Mouse (Mus musculus) heart, postnatal 25 days (tissue): ENCODE data around the gene Dennd1a. TPM values are rescaled to one million over a fixed set of nuclear protein-coding genes. Genes with fewer than 3 reads are reported as not detected.

Experiments
- DNase-seq: peaks from one replicate; pipeline ENCODE4 v3.0.0; 2022; ENCODE audit warnings: low spot score
- intact Hi-C: fragments of 180-260 bp; cut with DNase I; formaldehyde crosslinking; loops from one replicate; pipeline ENCODE4 v1.15.1; 2025
- total RNA-seq, 2 experiments: library from RNA; stranded (reverse); gene quantifications; 2 replicates each; pipeline ENCODE4 v1.2.3; 2021

The Dennd1a gene
- total RNA-seq, 2 experiments from 2014 or later = 23.8 to 24.9 TPM

DNA sequence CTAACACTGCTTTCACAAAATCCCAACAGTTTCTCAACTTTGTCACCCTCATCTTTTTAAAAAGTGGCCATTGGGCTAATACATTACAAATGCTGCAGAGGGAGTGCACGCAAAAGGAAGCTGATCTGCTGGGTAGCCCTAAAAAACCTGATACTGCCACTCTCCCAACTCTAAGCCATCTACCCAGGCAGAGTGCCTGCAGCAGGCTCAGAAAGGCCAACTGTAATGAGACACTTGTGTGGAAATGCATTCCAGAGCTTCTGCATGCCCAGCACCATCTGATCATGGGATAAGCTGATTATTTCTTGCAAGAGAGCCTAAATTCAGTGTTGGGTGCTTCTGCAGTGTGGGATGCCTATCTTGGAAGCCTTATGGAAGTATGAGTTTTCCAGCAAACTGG lies 49.6 kb downstream of the Dennd1a start:
- intact Hi-C loops = no loop called here
- DNase-seq = no peak

DNA sequence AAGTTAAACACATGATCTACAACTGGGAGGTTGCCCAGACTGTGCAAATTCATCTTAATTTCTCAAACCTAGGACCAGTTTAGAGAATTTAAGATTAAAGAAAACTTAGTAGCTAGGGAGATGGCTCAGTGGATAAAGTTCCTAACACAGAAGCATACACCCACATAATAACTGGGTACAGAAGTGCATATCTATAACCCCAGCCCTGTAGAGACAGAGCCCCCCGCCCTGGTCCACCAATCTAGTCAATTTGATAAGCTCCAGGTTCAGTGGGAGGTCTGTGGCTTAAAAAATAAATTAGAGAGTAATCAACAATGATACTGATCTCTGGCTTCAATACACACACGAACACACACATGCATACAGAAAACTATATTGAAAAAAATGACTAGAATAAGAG lies 51.6 kb downstream of the Dennd1a start:
- intact Hi-C loops = no loop called here
- DNase-seq = no peak

DNA sequence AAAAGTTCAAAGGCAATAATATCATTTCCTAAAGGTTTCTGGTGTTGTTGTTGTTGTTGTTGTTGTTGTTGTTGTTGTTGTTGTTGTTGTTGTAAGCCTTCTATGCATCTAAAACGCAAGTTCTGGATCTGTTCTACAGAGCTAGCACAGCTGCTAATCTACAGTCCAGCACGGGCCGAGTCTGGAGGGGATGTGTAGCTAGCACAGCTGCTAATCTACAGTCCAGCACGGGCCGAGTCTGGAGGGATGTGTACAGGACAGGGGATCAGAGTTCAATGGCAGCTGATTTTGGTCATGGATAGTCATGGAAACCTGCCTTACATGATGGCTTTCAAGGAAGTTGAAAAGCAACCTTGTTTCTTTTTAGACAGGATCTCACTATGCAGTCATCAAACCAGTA lies 57.3 kb downstream of the Dennd1a start:
- intact Hi-C loops = no loop called here
- DNase-seq = no peak

DNA sequence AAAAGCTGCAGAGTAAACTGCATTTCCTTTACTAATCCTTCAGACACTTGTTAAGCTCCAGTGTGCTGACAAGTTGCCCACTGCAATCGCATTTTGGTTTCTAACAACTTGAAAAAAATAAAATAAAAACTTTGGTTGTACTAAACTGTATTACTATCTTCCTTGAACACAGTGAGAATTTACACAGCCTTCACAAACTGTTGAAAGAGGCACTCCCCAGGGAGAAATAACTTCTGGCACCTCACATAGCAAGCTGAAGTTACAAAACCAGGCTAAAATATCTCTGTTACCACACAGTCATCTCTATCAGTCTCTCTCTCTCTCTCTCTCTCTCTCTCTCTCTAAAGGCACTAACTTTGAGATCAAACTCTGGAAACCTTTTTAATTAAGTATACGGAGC lies 63.4 kb downstream of the Dennd1a start:
- DNase-seq = peak; percentile 6
- intact Hi-C loops = no loop called here

DNA sequence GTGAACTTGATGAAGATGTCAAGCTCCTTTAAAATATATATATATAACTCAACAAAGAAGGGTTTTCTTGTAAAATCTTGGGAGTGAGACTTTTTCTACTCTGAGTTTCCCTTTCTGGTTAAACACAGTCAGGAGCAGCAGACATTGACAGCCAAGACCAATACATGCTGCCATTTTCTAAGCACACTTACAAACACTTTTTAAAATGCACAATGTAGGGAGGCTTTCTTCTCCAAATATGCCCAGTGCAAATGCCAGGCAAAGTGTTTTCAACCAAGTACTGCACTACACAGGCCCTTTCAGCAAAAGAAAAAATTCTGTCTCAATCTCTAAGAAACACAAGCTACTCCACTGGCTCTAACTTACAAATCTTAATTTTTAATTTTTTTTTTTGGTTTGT lies 65.7 kb downstream of the Dennd1a start:
- intact Hi-C loops = no loop called here
- no peak for DNase-seq

DNA sequence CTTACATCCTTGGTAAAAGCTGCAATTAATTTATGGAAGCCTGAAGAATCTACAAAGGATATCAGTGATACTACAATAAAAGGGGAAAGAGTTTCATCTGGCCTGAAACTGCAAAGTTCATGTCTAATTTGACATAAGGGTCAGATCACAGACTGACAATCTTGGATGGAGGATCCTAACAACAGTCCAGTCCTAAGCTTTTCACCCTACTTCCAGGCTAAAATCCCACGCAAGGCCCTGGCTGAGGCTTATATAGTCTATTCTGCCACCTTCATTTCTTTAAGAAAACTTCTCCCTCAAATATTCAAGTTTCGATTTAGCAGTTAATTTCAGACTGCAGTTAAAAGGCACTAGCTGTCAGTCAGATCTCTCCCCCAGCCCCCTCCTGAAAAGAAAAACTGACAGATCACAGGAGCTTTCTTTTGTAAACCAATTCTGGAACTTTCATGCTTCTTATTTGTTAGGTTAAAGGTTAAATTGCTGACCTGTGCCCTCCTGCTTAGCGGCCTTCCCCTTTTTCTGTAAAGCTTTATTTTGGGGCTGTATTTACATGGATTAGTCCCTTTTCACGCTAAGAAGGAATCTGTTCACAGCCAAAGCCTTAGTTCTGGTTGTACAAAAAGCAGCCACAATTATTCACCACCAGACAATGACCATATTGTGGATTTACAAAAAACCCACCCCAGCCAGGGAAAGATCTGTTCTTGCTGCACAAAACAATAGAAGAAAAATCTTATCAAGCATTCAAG lies 66.3 kb downstream of the Dennd1a start:
- intact Hi-C loops = no loop called here
- no peak for DNase-seq

DNA sequence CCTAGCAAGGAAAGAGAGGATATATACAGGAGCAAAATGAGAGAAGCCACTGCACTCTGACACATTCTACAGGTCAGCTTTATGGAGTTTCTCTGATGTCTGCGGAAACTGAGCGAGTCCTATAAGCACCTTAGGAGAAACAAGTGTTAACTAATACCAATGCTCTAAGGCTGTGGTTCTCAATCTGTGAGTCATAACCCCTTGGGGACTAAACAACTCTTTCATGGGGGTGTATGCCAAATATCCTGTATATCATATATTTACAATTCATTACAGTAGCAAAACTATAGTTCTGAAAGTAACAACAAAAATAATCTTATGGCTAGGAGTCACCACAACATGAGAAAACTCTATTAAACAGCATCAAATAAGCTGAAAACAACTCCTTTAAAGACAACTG lies 67.5 kb downstream of the Dennd1a start:
- DNase-seq = no peak
- intact Hi-C loops = no loop called here

DNA sequence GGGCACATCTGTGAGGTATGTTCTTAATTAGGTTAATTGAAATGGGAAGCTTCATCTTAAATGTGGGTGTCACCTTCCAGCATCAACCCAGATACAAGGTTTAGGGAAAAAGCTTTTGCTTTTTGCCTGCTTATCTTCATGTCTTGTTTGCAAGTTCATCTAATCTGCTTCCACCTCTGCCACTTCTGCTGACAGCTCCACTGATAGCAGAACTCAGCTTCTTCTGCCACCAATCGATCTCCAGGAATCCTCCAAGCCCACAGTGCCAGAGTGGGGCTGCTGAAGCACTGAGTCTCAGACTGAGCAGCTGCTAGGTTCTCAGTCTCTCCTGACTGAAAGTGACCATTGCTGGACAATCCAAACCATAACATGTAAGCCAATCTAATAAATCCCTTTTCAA lies 74.1 kb downstream of the Dennd1a start:
- no peak for DNase-seq

DNA sequence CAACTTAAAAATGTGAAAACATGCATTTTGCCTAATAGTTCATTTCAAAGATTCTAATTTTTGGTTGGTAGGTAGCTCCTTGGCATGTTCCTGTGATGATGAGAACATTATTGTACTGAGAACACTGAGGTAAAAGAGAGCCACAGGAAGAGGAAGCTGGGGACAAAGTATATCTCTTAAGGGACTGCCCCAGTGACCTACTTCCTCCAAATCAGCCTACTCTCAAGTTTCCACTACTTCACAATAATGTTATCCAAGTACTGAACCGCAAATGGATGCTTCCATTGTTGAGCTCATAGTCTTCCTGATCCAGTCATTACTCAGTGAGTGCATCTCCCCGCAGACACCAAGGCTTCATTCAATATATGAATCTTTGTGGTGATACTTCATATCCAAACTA lies 75.8 kb downstream of the Dennd1a start:
- intact Hi-C loops = no loop called here

More for the DNA sequence above, 74.1 kb downstream of the Dennd1a start:
- intact Hi-C loops = no loop called here

DNA sequence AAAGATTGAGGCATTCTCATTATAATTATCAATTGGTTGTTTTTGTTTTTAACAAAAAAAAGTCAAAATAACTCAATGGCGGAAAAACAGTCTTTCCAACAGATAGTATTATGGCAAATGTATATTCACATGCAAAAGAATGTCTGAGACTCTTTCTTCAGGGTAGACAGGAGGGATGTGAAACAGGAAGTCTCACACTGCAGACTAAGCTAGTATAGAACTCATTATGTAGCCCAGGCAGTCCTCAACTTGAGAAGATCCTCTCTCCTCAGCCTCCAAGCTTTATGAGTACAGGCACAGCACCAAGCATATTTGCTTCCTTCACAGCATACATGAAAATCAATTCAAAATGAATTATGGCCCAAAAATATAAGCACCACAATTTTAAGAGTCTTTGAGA lies 79.4 kb downstream of the Dennd1a start:
- intact Hi-C loops = no loop called here

More for the DNA sequence above, 75.8 kb downstream of the Dennd1a start:
- DNase-seq = no peak

DNA sequence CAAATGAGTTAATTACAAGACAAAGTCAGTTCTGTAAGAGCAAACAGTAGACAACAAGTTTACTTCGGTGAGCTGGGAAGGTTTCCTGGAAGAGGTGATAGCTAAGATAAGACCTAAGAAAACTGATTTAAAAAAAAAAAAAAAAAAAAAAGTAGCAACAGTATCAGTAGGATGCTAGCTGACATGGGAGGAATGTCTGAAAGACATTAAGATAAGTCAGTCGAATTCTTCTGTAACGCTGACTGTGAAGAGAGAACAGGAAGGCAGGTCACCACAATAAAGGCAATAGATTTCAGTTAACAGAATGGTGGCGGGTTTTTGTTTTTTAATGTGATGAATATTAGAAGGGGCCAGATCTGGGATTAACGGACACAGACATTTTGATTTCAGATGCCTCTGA lies 81.9 kb downstream of the Dennd1a start:
- intact Hi-C loops = no loop called here
- DNase-seq = no peak

More for the DNA sequence above, 79.4 kb downstream of the Dennd1a start:
- DNase-seq = no peak

DNA sequence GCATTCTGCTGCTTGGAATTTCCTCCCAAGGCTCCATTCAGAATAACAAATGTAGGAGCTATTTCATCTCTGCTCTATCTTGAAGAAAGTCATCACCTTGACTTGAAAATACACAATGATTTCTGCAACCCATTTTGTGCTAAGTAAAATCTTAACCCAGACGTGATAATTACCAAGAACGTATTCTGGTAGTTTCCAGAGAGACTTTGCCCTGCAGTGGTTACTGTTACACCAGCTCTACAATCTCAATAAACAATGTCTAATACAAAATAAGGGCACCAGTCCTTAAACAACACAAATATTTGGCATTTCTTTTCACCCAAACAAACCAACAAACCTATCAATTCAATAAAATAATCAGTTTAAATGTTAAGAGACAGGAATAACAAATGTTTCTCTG lies 82.5 kb downstream of the Dennd1a start:
- DNase-seq = no peak
- intact Hi-C loops = no loop called here

DNA sequence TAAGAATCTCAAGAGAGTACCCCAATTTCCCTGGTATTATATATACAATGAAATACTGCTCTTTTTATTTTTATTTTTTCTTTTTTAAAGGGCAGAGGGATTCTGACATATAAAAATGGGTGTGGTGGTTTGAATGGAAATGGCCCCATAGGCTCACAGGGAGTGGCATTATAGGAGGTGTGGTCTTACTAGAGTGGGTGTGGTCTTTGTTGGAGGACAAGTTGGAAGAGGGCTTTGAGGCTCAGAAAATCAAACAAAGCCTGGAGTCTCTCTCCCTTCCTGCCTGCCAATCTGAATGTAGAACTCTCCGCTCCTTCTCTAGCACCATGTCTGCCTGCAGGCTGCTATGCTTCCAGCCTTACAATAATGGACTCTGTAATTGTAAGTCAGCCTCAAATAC lies 89.1 kb downstream of the Dennd1a start:
- DNase-seq = no peak
- intact Hi-C loops = no loop called here

DNA sequence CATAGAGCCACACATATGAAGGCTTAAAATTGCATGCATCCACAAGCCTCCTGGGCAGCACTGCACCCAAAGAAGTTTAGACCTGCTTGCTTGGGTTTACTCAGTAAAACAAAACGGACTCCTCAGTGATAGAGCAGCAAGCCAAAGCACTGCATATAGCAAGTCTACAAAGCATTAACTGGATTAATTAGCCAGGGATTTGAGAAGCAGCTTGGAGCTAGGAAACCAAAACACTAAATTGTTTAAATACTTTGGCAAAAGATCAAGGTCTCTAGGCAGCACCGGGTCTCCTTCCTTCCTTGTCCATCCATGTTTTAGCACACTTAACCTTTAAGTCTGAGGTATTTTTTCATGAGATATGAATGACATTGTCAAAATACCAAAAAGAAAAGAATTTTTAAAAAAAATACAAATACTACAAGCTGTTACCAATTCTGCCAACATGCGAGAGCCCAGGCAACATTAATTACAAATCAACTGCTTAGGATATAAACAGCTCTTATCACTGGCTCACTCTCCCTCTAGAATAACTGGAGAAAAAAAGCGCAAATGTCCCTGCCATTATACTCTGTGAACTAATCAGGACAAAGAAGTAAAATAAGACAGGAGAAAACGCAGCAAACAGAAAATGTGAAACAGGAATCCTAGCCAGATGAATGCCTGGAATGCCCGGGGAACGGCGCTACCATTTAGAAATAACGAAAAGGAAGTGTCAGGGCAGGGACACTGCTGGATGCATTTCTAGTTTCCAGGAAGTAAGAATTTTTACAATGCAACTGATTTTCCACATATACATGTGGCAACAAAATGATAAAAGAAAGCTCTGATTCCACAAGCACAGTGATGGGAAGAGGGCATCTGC lies 90.8 kb downstream of the Dennd1a start:
- no peak for DNase-seq
- intact Hi-C loops = no loop called here

DNA sequence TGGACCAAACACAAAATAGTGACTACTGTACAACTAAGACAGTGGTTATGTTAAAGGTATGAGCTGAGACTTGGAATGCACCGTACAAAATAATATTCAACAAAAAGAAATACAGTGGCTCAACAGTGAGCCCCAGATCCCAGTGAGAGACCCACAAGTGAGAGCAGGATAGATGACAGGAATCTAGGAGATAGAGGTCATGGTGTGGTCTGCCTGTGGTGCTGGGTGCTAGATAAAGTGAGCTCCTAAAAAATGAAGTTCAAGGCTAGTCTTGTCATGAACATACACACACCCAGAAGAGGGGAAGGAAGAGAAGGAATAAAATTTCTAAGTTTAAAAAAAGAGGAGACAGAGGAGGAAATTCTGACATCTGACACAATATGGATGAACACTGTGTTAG lies 95.2 kb downstream of the Dennd1a start:
- intact Hi-C loops = no loop called here
- no peak for DNase-seq

DNA sequence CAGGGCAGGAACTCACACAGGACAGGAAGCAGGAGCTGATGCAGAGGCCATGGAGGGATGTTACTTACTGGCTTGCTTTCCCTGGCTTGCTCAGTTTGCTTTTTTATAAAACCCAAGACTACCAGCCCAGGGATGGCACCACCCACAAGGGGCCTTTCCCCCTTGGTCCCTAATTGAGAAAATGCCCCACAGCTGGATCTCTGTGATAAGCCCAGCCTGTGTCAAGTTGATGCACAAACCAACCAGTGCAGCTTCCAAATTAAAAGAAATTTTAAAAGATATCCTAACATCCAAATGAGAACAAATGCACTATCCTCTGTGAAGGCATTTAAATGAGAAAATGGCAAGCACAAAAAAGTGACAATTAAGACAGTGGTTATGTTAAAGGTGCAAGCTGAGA lies 95.6 kb downstream of the Dennd1a start:
- no peak for DNase-seq
- intact Hi-C loops = no loop called here

DNA sequence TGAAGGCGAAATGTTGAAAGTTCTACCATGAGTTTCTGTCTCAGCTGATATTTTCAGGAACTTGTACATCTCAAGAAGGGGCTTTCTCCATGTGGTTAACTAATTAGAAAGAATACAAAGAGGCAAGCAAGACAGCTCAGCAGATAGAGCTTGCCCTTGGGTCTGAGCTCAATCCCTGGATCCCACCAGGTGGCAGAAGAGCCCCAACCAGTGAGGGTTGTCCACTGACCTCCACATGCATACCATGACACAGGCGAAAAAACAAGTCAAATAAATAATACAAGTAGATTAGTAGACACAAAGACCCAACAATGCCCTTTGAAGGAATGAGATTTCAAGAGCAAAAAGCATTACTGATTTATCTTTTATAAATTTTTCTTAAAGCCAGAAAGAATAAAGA lies 100.8 kb downstream of the Dennd1a start:
- DNase-seq = no peak
- intact Hi-C loops = loop anchor here (5.0 kb wide), 1 partner anchor 191 kb away; no protein-coding TSS in a partner anchor

DNA sequence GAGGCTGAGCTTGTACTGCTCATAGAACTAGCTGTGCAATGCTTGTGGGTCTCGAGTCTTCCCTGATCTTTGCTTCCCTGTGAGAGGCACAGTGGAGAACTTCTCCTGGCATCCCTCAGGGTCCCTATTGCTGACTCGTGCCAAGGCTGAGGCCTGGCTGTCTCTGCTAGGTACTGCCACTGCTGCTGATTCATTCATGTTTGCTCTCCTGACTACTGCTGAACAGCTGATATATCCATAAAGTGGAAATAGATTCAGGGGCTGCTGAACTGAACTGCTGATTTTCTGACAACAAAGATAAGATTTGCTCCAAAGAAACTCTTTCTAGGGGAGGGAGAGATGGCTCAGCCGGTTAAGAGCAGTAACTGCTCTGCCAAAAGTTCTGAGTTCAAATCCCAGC lies 102.2 kb downstream of the Dennd1a start:
- DNase-seq = no peak
- intact Hi-C loops = loop anchor here (5.0 kb wide), 1 partner anchor 192 kb away; no protein-coding TSS in a partner anchor

DNA sequence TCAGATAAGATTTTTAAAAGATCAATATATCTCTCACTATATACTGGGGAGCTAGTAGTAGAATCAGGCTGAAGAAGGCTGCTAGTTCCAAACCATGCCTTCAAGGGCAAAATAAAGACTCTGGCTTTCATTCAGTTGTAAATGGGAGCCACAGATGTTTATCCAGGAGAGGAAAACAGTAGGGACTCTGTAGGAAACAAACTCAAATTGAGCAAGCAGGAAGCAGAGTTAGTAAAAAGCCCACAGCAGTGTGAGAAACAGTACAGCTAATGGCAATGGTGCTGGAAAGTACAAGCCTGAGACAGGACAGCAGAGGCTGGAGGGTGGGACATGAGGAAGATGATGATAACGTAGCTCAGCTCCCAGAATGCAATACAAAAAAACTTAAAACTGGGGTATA lies 103.3 kb downstream of the Dennd1a start:
- no peak for DNase-seq
- intact Hi-C loops = no loop called here

DNA sequence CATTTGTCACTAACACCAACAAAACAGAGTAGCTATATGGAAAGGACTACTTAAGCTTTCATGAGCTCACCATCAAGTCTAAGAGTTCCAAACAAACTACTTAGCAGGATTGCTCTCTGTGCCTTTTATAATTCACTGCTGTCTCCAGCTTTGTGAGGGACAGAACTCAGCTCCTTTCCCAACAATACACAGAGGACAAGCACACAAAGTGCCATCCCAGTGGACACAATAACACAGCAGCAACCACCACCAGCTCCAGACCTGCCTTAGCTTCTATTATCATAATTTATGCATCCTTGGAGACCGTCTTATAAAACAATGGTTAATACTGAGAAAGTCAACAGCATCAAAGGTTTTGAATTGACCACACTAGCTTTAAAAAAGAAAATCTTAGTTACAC lies 104.9 kb downstream of the Dennd1a start:
- DNase-seq = no peak
- intact Hi-C loops = no loop called here

DNA sequence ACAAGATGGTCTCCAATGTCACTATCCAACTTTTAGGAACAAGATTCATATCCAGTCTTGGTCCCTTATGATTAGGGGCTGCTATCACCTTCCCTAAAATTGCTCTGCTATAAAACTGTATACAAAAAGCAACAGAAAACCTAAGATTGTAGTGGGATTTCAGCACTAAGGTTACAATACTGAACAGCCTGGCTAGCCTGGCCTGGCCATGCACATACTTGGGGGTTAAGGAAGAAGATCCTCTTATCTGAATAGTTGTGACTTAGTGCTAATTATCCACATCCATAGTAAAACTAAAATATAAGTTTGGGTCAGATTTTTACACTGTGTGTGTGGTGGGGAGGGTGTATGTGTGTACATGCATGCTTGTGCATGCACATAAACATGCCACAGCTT lies 109.6 kb downstream of the Dennd1a start:
- intact Hi-C loops = no loop called here
- no peak for DNase-seq
